Mouse (Mus musculus): Measurements from ENCODE around the gene Kti12.
A peak's percentile ranks its signal among the peaks of the same experiment; 100 is the strongest.

Kti12 gene

DNA sequence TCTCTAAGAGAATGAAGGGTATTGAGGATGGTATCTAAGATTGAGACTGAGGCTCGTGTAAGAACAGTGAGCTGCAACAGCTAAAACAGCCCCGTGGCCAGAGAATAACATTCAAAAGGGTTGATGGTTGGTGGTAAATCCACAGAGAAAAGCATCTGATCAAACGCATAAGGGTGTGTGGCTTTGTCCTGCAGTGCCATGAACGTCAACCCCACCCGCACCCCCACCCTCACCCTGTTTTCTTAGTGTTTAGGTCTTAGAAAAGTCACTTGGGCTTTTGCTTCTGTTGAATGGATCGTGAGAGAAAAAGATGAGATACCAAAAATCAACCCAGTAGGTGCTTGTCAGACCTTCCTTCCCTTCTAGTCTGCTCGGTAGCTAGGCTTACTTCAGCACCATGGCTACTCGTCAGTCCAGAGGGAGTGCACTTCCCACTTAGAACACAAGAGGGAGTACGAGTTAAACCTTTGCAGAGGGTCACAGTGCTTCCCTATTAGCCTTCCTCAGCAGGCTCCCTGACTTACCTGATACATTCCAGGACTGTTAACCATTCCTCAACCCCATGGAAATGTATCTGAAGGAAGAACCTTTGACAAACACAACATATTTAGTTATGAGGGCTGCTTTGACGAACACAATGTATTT is 22.3 kb downstream of the Kti12 start:
- DNase-seq (ENCODE audit: low spot score in 2 of 2), result peak; percentile 95 to 98

DNA sequence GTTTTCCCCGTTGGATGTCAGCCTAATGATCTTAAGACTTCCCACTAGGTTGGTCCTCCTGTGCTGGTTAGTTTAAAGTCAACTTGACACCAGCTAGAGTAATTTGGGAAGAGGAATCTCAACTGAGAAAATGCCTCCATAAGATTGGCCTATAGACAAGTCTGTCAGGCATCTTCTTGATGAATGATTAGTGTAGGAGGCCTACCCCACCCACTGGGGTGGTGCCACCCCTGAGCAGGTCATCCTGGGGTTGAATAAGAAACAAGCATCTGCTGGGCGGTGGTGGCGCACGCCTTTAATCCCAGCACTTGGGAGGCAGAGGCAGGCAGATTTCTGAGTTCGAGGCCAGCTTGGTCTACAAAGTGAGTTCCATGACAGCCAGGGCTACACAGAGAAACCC is 26.2 kb downstream of the Kti12 start:
- no peak for DNase-seq (ENCODE audit: low spot score in 2 of 2)

DNA sequence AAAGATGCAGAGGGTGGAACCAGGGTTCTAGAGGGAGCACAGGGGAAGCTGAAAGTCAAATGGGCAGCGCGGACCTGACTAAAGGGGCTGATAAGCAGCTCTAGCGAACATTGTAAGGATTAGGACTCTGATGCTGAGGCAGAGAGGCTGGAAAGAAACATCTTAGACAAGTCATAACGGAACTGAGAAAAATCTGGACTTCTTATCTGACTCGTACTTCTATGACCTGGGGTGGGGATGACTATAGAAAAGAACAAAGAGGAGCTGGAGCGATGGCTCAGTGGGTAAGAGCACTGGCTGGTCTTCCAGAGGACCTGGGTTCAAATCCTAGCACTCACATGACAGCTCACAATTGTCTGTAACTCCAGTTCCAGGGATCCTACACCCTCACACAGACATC is 30.3 kb downstream of the Kti12 start:
- no peak for DNase-seq (ENCODE audit: low spot score in 2 of 2)

DNA sequence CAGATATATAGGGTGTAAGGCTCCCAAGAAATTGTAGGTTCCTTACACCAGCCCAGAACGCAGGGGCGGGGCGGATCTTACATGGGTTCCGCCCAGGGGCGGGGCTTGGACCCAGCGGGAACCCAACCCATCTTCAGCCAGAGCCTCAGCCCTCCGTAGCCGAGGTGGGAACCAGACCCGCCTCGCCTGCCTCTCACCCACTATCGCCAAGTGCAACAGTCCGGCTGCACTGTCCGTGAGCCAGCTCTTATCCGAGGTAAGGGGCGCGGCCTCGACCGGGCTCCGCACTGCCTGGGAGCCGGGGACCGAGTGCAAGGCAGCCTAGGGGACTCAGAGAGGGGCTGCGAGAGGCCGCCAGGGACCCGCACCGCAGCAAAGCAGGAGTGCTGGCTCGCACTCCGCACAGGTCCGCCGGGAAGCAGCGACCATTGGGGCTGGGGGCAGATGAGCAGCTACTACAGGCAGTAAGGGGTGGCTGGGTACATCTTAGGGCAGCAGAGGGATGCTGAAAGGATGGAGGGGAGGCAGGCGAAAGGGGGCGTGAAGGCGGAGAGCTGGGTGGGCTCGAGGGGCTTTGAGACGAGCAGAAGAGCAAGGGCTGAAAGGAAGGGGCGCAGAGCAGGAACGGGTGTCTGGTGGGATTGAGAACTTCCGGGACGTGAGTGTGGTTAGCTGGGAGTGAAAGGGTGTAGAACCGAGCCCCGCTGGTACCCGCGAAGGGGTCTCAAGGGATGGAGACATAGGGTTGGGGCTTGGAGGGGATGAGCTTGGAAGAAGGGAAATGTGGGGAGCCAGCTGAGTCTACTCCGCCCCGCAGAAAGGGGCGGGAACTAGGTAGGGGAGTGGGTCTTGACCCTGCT is 31.6 kb downstream of the Kti12 start, which contains the start of gene Rab3b:
Gene Rab3b (plus strand): TSS at position 101 of the 860 bp plus-strand sequence.
- DNase-seq (ENCODE audit: low spot score in 2 of 2), result peak; percentile 48 to 59

DNA sequence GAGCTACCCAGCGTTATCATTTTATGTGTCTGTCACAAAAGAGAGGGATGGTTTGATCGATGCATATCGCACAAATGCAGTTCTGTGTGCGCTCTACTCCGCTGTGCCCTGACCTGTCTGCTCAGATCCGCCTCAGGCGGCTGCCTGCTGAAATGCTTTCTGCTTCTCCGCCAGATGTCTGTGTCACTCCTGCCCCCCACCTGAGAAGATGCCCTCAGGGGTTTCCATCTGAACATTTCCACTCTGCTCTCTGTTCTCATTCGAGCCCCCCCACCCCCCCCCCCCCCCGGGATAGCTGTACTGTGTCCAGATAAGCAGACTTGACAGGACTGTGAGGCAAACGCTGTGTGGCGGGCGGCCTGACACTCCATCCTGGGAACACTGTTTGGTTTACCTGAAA is 36.2 kb downstream of the Kti12 start:
- no peak for DNase-seq (ENCODE audit: low spot score in 2 of 2)

DNA sequence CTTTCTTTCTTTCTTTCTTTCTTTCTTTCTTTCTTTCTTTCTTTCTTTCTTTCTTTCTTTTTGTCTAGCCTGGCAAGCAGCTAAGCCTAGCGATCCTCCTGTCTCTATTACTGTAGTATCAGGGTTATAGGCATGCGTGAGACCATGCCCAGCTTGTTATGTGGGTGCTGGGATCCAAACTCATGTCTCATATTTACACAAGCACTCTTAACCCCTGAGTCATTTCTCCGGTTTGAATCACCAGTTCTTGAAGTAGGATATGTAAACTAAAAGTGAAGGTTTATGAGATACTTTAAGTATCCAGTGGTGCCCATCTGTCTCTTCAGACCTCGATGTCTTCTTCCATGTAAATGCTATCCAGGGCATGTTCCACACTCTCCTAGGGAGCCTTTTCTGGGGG is 39.9 kb downstream of the Kti12 start:
- no peak for DNase-seq (ENCODE audit: low spot score in 2 of 2)

DNA sequence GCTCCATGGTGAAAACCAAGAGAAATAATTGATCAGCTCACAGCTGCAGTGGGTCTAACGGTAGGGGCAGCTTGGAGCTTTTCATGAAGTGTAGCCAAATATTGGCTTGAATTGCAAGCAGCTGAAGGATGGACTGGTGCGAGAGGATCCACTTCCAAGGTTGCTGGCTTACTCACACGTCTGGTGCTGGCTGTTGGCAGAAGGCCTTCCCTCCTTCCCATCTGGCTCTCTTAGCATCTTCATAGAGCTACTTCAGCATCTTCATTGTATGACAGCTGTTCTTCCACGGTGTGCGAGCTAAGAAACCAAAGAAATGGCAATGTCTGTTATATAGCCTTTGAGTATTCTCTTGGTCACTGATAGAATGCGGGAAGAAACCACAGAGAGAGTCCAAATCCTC is 43.3 kb downstream of the Kti12 start:
- peak; percentile 29 to 31 for DNase-seq (ENCODE audit: low spot score in 2 of 2)
